Mouse (Mus musculus) MEL-GATA-1-ER (cell line): ENCODE measurements around the gene Tada3.
"Not testable (repeated sequence)": the region's sequence is repeated elsewhere in the genome, so short reads cannot be mapped to it uniquely, and the experiment has no call there.

Experiments used
- DNase-seq: peaks from one replicate; pipeline ENCODE4 v3.0.0-alpha.2; 2012; ENCODE audit warnings: low read depth; ENCODE audit errors: extremely low read depth

The Tada3 gene

DNA sequence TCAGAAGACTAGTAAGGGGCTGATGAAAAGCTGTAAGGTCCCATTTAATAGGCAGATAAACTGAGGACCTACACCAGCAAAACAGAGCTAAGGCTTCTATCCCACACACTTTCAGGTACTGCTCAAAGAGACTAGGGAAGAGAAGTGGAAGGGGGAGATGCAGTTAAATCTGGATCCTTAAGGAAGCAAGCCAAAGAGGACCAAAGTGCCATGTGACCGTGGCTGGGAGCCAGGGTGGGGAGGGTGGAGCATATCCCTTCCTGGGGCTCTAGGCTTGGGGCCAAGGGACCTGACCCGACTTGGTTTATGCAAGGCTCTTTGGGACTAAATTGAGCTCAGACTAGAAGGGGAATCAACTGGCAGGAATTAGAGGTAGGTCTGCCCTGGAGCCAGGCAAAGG lies 33.4 kb downstream of the Tada3 start:
- no peak for DNase-seq

DNA sequence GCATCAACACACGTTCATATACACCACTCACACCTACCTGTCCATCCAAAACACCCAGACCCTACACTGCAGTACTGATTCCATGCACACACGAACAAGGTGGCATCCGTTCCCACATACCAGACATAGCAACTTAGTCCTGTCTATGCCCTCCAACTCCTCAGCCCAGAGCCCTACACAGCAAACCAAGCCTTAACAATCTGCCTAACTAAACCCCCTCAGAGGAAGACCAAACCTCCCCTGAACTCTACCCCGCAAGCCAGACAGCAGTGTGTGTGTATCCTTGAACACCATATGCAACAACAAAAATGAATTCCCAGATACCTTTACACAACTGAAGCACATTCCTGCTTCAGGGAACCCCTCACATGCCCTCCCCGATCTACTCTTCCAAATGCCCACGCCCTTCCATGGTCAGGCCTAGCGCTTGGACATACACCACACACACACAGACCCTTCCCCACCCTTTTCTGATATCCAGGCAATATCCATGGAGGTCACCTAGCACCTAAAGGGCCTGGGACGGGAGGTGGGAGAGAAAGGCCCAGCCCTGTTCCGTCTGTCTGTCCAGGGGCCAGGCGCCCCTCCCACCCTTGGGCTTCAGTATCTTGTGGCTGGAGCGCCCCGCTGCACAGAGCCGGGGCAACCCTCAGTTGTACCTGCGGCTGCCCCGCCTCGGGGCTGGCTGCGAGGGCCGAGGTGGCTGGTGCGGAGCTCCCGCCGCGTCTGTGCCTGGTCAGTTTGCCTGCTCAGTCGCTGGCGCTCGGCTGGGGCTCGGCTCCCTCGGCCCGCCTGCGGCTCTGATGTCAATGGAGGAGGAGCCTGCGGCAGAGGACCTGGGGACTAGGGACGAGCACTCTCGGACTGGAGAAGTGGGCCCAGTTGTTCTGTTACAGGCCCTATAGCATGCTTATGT lies 34.2 kb downstream of the Tada3 start, which contains the start of gene Camk1:
Gene Camk1, minus strand, starts transcription at position 808 of the 916 bp plus-strand sequence.
- DNase-seq: no peak

DNA sequence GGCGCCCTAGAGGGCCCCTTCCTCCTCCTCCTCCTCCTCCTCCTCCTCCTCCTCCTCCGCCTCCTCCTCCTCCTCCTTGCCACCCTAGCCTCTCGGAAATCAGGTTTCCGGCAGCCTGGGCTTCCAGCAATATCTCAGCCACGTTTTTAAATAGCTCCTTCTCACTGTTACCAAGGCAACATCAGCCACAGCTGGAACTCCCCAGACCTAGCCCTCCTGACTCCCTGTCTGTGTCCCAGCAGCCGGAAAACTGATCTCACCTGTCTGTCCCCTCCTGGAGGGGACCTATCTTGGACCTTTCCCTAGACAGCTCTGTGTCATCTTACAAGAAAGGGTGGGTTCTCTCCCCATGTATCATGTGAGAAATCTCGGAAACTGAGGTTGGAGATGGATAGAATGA lies 35.4 kb downstream of the Tada3 start:
- DNase-seq: no peak

DNA sequence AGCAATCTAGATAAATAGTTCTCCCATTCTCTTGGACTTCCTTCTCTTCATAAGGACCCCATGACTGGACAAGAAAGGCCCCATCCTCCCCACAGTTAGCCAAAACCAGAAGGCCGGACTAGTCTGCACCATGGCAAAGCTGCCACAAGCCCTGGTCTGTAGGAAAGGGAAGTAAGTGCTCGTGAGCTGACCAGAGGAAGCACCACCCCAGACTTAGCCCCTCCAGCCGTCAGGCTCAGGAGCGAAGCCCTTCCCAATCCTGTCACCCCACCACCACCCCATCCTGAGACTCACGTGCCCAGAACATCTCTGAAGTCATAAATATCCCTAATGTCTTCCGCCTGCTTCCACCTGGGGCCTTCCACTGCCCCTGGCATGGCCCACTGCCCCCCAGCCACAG lies 36.1 kb downstream of the Tada3 start:
- no peak for DNase-seq

DNA sequence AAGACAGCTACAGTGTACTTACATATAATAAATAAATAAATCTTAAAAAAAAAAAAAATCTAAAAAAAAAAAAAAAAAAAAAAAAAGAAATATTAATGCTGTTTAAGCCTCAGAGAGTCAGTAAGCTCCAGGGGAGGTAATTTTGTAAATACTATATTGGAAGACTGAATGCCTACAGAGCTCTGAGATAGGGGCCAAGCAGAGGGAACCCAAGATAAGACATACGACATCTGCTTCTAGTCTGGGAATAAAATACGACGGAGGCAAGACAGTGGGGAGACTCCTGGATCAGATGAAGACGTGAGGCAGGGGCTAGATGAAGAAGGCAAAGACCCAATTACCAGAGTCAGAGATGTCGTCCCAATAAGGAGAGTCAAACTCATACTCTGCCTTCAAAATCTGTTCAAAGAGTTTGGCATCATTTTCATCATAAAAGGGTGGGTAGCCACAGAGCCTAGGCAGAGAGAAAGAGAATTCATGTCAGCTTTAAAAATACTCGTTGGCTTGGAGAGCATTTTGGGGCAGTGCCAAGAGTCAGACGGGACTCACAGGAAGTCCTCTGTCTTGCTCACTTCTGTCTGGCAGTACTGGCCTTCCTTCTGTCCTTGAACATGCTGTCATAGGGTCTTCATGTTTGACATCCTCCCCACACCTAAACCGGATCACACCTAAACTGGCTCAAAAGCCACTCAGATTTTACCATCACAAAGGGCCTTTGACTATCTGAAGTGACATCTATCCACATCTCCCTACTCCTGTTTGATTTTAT lies 40.6 kb downstream of the Tada3 start:
- DNase-seq: no peak

DNA sequence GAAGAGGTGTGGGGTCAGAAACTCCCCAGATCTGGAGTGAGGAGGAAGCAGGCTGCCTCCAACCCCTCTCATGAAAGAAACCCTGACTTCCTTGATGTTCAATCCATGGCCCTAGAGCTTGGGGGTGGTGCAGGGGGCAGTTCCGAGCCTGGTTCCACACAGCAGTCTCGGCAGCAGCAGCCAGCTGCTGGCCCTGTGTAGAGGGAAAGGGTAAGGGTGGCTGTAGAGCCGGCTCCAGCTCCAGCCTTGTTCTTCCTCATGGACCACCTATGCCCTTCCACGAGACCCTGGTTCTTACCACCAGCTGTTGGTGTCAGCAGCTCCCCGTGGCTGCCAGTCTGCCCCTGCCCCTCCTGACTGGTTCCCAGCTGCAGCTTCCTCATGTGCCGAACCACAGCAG lies 43.5 kb downstream of the Tada3 start:
- no peak for DNase-seq

DNA sequence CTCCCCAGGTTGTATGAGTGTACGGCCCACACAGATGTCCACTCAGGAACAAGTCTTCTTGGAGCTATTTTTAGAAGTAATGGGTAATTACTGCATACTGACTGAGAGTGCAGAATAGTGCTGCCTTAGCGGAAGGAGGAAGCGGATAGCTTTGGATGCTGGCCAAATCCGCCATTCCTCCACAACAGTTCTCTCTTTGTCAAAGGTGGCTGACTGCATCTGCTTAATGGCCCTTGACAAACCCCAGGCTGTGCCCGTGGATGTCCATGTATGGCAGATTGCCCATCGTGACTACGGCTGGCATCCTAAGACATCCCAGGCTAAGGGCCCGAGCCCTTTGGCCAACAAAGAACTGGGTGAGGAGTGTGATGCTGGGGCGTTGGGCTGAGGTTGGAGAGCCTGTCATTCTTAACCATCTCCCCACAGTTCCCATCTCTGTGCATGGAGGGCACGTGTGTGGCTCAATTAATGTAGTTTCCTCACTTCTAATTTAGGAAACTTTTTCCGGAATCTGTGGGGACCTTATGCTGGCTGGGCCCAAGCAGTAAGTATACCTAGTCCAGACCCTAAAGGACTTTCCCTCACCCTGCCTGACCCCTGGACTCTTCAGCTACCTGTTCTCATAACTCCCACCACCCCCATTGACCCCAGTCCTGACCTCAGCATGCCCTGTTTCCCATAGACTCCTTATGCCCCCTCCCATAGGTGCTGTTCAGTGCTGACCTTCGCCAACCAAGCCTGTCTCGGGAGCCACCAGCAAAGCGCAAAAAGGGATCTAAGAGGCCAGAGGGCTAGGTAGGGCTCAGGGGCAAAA lies 44.3 kb downstream of the Tada3 start:
- no peak for DNase-seq

DNA sequence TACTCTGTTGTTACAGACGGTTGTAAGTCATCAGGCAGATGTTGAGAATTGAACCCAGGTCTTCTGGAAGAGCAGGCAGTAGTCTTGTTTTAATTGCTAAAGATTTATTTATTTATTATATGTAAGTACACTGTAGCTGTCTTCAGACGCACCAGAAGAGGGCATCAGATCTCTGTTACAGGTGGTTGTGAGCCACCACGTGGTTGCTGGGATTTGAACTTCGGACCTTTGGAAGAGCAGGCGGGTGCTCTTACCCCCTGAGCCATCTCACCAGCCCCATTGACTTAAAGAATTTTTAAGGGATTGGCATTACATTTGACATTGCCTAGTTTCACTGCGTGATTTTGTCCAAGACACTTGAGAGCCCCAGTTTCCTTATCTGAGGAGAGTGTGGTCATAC lies 44.9 kb downstream of the Tada3 start:
- not testable (repeated sequence) for DNase-seq

DNA sequence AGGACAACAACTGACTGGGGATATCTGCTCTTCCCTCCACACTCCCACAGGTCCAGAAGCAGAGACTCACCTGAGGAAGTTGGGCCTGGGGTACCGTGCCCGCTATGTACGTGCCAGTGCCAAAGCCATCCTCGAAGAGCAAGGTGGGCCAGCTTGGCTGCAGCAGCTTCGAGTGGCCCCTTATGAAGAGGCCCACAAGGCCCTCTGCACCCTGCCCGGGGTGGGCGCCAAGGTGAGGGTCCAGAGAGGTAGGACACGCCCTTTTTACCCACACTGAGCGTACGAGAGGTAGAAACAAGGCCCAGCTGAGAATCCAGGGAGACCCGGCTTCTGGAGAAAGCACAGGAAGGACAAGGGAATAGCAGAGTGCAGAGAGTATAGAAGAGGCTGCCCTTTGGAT lies 46.0 kb downstream of the Tada3 start:
- DNase-seq: no peak

DNA sequence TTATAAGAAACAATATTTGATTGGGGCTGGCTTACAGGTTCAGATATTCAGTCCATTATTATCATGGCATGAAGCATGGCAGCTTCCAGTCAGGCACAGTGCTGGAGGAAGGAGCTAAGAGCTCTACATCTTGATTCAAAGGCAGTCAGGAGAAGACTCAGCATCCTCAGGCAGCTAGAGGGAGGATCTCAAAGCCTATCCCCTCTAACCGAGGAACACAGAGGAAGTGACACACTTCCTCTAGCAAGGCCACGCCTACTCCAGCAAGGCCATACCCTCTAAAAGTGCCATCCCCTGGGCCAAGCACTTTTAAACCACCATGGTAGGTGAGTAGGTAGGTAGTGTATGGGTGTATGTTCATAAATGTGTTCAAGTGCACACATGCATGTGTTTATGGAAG lies 47.1 kb downstream of the Tada3 start:
- DNase-seq: peak; percentile 80

DNA sequence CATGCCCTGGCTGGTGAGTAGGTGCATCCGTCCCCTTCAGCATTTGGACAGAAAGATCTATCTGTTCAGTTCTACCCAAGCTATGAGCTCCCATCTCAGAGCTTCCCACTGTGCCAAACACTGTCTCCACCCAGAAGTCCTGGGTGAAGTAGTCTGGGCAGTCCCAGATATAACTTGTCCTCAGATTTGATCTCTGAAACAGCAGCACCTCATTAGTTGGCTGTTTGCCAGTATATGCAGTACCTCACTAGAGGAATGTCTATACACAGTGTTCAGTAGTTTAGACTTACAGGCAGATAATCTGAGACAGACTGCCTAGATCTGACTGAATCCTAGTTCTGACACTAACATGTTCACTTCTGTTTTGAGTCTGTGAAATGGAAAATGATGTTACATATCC lies 48.3 kb downstream of the Tada3 start:
- no peak for DNase-seq

DNA sequence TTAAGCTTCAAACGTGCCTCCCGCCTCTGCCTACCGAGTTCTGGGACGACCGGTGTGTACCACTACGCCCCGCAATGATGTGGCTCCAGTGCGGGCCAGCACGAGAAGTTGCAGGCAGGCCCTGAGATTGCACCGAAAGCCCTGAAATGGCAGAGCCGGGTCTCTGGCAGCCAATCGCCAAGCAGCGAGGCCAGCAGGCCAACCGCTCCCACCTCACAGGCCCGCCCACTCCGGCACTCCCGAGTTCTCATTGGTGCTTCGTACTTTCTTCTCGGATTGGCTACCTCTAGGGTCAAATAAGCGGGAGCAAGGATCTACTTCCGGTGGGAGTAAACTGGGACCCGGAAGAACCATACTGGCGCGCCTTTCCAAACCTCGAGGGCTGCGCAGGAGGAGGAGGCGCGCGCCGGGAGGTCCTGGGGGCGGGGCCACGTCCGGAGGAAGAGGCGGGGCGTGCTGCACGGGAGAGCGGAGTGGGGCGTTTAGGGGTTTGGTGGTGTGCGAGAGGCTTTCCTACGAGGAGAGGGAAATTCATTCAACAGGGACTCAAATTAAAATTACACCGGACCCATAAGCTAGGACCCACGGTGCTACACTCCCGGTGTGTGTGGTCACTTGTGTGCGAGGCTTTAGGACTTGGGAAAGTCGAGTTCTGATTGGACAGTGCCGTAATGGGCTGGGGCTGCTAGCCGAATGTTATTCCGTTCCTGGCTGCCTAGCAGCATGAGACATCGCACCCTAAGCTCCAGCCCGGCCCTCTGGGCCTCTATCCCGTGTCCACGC lies 51.0 kb downstream of the Tada3 start, which contains the start of gene Ogg1:
Gene Ogg1, plus strand, starts transcription at position 440 of the 783 bp plus-strand sequence.
- peak; percentile 99 for DNase-seq
